Mouse (Mus musculus): ENCODE measurements around the gene Ttll10.
A peak's percentile ranks its signal among the peaks of the same experiment; 100 is the strongest.

The Ttll10 gene

DNA sequence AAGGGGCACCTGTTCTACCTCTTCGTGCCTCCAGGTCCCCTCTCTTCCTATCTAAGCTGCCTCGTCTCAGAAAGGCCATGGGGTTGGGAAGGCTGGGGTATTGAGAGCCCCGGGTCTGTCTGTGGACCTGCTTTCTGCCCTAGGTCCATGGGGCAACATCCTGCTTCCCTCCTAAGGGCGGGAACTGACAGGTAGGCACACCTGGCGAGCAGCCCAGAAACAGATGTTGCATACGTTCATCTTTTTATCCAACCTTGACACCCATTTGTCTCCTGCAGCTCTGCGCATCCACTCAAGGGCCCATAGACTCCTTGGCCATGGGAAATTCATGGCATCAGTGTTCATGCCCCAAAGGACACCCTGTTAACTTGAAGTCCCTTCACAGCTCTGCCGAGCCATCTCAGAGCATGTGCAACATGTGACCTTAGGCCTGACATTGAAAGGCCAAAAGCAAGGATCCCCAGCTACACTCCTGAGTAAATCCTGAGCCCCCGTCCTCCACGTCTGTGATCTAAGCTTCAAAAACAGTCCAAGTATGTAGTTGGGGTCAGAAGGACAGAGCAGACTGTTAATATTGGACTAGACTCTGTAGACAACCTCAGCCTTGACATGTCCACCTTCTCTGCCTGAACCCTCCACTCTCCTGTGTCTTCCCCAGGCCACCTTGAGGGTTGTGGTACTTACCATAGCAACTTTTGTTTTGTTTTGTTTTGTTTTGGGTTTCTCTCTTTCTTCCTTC, 6.1 kb upstream of the Ttll10 start:
- DNase-seq (ENCODE audit: low spot score in 2 of 2) = no peak

DNA sequence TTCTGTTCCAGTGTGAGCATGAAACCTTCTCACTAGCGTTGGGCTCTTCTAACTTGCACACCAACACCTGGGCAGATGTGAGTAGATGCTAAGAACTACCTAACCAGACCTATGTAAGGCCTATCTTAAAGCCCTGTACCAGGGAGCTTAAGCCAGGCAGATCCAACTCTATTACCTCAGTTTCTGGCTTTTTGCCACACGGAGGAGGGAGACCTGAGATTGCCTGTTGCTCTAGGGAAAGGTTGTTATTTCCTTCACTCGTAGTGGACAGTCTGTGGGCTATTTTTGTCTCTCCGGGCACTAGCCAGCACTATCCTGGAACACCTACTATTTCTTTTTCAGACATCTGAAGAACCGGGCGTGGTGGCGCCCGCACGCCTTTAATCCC, 5.3 kb upstream of the Ttll10 start:
- DNase-seq (ENCODE audit: low spot score in 2 of 2) = no peak

DNA sequence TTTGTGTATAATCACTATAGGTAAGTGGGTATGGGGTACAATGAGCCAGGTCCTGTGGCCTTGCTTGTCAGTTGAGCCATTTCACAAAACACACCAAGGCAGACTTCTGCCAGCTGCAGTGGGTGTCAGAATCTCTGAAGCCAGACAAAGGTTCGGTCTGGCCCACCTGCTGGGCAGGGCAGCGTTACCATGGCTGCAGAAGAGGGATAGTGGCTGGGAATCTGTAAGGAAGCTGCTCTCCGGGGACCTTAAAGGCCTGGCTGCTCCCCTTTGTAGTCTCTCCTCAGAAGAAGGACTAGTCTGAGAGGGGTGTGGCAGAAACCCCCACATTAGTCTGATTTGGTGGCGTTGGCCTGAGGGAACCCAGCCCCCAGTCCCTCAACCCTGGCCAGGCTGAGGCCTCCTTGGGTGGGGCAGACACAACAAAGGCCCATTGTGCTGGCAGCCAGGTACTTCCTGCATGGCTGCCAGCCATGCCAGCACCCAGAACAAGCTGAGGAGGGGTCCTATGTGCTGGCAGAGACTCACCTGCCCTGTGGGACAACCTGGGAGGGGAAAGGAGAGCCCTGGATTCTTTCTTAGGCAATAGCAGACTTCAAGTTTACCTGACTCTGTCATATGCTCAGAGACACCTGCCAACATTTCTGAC, 4.8 kb upstream of the Ttll10 start:
- DNase-seq (ENCODE audit: low spot score in 2 of 2) = no peak

- no peak for DNase-seq (ENCODE audit: low spot score in 2 of 2)
Measured at GRCm38 (mm10) chr4:156059713-156060112, 499 bp upstream of the Ttll10 start.

DNA sequence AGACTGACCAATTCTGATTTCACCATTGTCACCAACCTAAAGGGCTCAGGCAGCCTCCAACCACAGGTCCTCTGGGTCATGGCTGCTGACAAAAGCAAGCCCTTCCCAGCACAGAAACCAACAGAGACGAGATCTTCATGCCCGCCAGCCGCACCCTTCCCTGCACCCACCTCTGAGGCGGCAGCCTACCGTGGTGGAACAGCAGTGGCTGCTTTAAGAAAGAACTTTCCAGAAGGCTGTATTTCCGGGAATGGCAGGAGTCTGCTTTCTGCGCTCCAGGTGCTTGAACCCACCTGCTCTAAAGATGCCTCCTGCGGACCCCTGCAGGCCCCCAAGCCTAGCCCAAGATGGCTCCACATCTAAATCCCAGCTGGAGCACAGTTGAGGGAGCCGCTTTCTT, 388 bp downstream of the Ttll10 start:
- DNase-seq (ENCODE audit: low spot score in 2 of 2) = no peak

DNA sequence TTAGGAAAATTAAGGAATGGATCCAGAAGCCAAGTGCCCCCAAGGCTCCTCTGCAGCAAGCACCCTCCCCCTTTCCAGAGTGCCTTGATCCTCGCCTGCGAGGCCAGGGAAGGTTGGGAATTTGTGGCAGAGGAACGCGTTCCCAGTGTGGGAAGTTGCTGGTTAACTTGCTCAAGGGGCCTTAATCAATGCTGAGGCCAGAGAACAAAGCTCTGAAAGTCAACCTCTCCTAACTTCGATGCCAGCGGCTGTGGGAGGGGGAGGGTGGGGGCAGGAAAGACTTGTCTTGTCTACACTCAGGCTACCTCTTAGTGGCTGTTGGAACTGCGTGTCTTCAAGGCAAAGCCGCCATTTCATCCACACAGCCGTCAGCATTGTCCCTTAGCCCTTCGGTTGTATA, 1.5 kb downstream of the Ttll10 start:
- DNase-seq (ENCODE audit: low spot score in 2 of 2) = no peak

DNA sequence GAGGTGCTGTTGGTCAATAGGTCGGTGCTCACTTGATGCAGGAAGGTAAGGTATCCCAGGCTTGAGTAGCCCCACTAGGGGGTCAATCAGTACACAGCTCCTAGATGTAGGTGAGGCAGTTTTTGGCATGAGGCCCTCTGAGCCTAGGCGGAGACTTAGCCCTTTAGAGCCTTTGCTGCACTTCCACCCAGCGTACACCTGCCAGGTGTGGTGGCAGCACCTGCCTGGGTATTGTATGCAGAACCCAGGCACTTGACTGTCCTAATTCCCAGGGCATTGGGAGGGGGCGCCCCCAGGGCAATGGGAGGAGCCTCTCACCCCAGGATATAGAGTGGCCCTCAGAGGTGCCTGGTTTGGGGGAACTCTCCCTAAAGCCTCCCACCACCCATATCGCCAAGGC, 4.0 kb downstream of the Ttll10 start:
- DNase-seq (ENCODE audit: low spot score in 2 of 2) = no peak

DNA sequence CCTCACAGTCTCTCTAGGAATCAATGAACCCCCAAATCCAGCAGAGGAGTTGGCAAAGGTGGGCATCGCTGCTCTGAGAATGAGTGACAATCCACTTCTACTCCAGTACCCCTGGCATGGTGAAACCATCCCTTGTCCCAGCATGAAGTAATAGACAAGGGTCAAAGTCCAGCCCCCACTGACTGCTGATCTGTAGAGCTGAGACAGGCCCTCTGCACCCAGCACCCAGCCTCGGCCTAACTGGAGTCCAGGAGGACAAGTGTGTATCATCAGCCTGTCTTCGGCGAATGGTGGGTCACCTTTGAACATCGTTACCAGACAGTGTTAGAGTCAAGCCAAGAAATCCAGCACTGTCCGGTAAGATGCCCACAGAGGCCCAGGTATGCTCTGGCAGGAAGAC, 4.6 kb downstream of the Ttll10 start:
- DNase-seq (ENCODE audit: low spot score in 2 of 2) = no peak

DNA sequence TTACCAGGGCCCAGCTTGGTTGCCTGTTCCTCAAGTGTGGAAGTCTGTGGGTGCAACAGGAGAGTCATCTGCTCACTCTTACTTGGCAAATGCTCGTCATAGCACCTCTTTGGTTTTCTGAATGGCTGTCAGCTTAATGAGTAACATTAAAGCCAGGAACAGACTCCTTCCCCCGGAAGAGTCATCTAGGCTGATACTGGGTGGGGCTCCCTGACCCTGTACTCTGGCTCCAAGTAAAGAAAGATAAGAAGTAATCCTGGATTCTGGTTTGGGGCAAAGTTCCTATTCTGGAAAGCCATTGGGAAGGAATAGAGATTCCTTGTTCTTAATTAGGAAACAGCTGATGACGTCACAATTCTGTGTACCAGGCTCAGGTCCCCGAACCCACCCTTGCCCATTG, 5.1 kb downstream of the Ttll10 start:
- DNase-seq (ENCODE audit: low spot score in 2 of 2) = no peak

DNA sequence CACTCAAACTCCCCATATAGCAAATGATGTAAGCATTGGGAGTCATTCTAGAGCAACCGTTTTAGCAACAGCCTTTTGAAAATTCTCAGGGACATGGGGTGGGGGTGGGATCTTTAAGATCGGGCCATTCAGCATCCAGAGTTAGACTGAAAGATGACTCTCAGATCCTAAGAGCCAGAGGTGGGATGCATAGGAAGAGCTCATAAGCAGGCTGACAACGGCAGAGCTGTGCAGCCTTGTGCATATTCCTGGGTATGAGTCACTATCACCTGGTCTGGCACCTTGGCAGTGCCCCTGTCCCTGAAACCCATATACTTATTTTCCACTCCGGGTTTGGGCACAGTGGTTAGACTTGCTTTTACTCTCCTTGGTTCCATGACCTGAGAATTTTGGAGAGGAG, 6.1 kb downstream of the Ttll10 start:
- no peak for DNase-seq (ENCODE audit: low spot score in 2 of 2)

DNA sequence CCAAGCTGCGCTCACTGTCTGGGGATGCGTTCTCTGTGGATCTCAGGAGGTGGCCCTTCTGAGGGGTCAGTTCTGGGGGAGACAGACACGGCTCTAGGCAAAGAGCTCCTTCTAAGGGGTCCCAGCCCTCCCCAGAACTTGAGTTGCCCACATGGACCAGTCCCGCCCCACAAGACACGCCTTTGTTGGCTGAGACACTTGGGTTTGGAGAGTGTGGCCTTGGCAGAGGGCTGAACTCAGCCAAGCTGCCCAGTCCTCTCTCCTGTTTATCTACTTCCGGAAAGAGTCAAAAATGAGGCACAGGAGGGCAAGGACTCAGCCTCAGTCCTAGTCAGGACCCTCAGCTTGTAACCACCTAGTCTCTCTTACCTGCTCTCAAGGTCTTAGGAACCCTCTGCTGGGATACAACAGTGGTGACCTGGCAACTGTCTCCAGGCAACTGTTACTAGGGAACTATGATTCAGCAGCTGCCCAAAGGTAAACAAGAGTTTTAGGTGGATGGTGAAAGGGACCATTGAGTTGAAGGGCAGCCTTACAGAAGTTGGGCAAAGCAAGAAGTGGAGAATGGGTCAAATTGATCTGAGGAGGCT, 8.7 kb downstream of the Ttll10 start:
- no peak for DNase-seq (ENCODE audit: low spot score in 2 of 2)

- no peak for DNase-seq (ENCODE audit: low spot score in 2 of 2)
Measured at GRCm38 (mm10) chr4:156049779-156050178, 9.4 kb downstream of the Ttll10 start.

DNA sequence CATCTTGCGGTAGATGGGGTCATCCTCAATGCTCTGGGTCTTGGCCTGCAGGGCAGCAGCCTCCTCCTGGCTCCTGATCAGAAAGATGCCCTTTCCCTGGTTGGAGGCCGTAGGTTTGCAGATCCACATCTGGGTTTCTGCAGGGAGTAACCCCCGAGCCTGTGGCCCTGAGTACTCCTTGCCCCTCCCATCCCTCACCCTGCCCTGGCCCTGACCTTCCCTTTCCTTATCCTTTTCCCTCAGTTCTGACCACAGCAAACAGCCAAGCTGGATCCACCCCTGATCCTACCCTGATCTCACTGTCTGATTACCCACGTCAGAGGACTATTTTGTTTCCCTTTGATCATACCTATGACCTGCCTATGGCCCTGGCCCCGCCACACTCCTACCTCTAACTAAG, 14.5 kb downstream of the Ttll10 start:
- DNase-seq (ENCODE audit: low spot score in 2 of 2) = no peak

- no peak for DNase-seq (ENCODE audit: low spot score in 2 of 2)
Measured at GRCm38 (mm10) chr4:156034901-156035300, 24.3 kb downstream of the Ttll10 start.

DNA sequence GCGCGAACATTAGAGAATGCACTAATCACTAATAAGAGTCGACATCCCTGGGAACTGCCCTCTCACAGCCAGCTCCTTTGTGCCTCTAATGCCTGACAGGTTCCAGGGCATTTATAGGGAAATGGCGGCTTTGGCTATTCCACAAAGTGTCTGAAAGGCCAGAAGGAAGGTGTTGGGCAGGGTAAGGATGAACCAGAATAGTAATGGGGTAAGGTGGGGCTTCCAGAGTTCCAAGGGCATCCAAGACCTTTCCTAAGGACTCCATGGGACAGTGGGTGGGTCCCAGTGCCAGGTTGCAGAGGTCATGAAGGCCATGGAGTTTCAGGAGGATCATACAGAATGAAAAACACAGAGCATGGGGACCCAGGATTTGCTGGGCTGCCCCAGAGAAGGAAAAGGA, 24.9 kb downstream of the Ttll10 start:
- DNase-seq (ENCODE audit: low spot score in 2 of 2) = no peak

GRCm38 (mm10) chr4:156033476-156034119, 25.6 kb downstream of the Ttll10 start:
- DNase-seq (ENCODE audit: low spot score in 2 of 2) = peak in 1 of 2 experiments; percentile 19

DNA sequence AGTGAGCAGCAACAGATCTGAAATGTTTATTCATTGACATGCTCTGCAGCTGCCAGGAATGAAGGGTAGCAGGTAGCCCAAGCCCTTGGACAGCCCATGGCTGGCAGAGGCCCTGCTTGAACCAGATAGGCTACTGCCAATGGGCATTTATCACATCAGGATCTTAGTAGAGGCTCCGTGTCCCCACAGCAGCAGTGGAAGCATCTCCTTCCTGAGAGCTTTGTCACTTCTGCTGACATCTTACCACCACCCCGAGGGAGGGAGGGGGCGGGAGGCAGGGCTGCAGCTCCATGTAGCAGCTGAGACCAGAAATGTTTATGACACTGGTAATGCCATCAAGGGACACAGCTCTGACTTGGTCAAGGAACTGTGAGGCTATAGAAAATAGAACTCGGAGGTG, 26.4 kb downstream of the Ttll10 start:
- no peak for DNase-seq (ENCODE audit: low spot score in 2 of 2)

DNA sequence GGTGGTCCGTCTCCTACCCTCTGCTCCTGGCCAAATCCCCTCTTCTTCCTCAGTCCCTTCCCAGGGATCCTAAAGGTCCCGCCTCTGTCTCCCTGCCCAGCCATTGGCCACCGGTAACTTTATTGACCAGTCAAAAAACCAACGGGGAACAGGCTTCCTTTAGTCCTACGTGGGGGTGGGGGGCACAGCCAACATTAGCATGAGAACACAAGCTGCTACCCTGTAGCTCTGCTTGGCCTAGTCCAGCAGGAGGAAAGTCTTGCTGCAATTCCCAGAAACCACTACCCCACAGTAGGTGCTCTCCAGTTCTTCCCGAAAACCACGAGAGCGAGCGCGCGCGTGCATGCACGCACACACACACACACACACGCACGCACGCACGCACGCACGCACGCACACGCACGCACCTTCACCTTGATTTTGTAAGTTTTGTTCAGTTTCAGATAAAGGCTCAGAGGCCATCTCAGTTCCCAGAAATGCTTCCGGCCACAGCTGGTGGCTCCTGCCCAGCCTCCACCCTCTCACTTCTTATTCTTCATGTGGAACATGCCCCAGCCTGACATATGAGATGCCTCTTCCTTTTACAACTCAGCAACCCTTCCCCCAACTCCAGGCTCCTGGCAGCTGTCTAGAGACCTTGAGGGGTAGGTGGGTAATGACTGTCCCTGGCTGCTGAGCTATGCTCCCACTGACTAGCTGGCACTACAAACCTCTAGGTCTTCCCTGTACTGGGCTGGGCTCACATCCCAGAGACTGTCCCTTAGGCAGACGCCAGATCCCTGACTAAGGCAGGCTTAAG, 27.4 kb downstream of the Ttll10 start:
- peak; percentile 42 to 72 for DNase-seq (ENCODE audit: low spot score in 2 of 2)

DNA sequence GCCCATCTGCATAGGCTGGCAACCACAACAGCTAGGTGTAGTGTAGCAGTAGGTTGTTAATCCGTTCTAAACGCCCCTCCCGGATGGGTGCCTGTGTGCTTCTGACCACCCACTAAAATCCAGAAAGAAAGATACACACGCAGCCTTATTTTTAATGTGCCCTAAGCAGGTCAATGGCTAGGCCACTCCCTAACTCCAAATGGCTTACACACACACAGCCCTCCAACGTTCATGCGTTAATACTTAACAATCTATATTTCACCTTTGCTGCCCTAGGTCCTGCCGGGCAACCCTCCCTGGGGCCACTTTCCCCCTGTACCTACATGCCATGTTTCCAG, 28.0 kb downstream of the Ttll10 start:
- DNase-seq (ENCODE audit: low spot score in 2 of 2) = no peak

- no peak for DNase-seq (ENCODE audit: low spot score in 2 of 2)
Measured at GRCm38 (mm10) chr4:156030651-156031118, 28.5 kb downstream of the Ttll10 start.

GRCm38 (mm10) chr4:156028580-156028979, 30.6 kb downstream of the Ttll10 start:
- no peak for DNase-seq (ENCODE audit: low spot score in 2 of 2)

- no peak for DNase-seq (ENCODE audit: low spot score in 2 of 2)
Measured at GRCm38 (mm10) chr4:156026013-156026412, 33.2 kb downstream of the Ttll10 start, which contains the start of gene Tnfrsf18. Tnfrsf18 (plus strand) TSS chr4:156026164.
